ENCODE assay signal across 15 mouse cellular contexts in the genomic region with DNA sequence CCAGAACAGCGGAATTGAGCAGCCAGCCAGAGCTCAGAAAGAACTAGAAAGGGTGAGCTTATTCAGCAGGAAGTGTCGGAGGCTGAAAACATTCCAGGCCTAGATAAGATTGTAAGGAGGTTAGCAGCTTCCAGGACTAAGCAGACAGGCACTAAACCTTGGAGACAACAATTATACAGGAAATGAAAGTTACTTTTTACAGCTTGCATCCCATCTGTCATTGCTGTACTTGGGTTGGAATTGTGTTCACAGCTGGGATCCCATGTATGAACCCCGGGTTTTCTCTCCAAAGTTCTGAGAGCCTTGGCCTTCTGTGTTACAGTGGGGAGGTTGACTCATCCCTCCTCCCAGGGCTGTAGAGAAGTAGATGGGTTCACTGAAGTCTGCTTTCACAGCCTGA.
"Had no signal": no experiment of that assay in that cellular context is flagged by ENCODE, and none has a peak within 500 bp of the region (broad histone marks: within the 10 kb centered on the region; RNA-seq: fewer than 3 reads in every experiment).

No protein-coding gene starts in this region.

- DNase-seq: kidney, postnatal 25 days; lung, embryonic 14.5 days; lung, postnatal 14 days; retina, postnatal 1 day; right cerebral cortex, postnatal 4 days; thymus, adult 2 months; thymus, postnatal 25 days had no signal

- H3K27ac ChIP-seq: kidney, embryonic 15.5 days; left cerebral cortex, adult 2 months; limb, embryonic 15.5 days; liver, embryonic 12.5 days; midbrain, embryonic 12.5 days; neural tube, embryonic 13.5 days; stomach, embryonic 15.5 days had no signal

- H3K9ac ChIP-seq: kidney, embryonic 15.5 days; limb, embryonic 15.5 days; liver, embryonic 12.5 days; lung, embryonic 14.5 days; midbrain, embryonic 12.5 days; neural tube, embryonic 13.5 days; stomach, embryonic 15.5 days had no signal

- H3K4me3 ChIP-seq: kidney, embryonic 15.5 days; left cerebral cortex, adult 2 months; limb, embryonic 15.5 days; liver, embryonic 12.5 days; midbrain, embryonic 12.5 days; neural tube, embryonic 13.5 days; stomach, embryonic 15.5 days had no signal

- H3K27me3 ChIP-seq: kidney, embryonic 15.5 days; liver, embryonic 12.5 days; midbrain, embryonic 12.5 days; neural tube, embryonic 13.5 days; stomach, embryonic 15.5 days had no signal

- H3K4me2 ChIP-seq: kidney, embryonic 15.5 days; limb, embryonic 15.5 days; liver, embryonic 12.5 days; lung, embryonic 14.5 days; midbrain, embryonic 12.5 days; neural tube, embryonic 13.5 days; stomach, embryonic 15.5 days had no signal

- ATAC-seq: liver, embryonic 12.5 days; midbrain, embryonic 16.5 days had no signal

- H3K36me3 ChIP-seq: kidney, embryonic 15.5 days; limb, embryonic 15.5 days; liver, embryonic 12.5 days; midbrain, embryonic 12.5 days; neural tube, embryonic 13.5 days; stomach, embryonic 15.5 days had no signal

- H3K4me1 ChIP-seq: limb, embryonic 15.5 days; liver, embryonic 12.5 days; midbrain, embryonic 12.5 days; neural tube, embryonic 13.5 days; stomach, embryonic 15.5 days had no signal

- H3K9me3 ChIP-seq: kidney, embryonic 15.5 days; limb, embryonic 15.5 days; liver, embryonic 12.5 days; midbrain, embryonic 12.5 days; neural tube, embryonic 13.5 days; stomach, embryonic 15.5 days had no signal
